Mouse (Mus musculus) limb, embryonic 14.5 days (tissue): ENCODE measurements around the gene Nomo1. TPM values are rescaled to one million over a fixed set of nuclear protein-coding genes. Genes with fewer than 3 reads are reported as not detected.

ENCODE experiments used
- ATAC-seq: fragments of 200-750 bp; cut with Nextera tagmentation; 2 replicates; pipeline ENCODE4 v1.8.0; 2017; ENCODE audit warnings: low read depth, moderate number of reproducible peaks, moderate TSS enrichment; ENCODE audit not compliant: low FRiP score
- DNase-seq: peaks from one replicate; pipeline ENCODE4 v3.0.0-alpha.2; 2015; ENCODE audit warnings: low spot score
- H3K27ac ChIP-seq: fragments of 300-500 bp; sonication (generic); replicated peaks from 2 replicates; pipeline ENCODE4 v1.5.1; 2014; ENCODE audit warnings: low read depth, mild to moderate bottlenecking, low read length, moderate library complexity, mixed read lengths
- H3K27me3 ChIP-seq: fragments of 300-500 bp; sonication (generic); 2 replicates; pipeline ENCODE4 v1.6.1; 2014; ENCODE audit warnings: low read length, mixed read lengths; ENCODE audit not compliant: control insufficient read depth, insufficient read depth
- H3K36me3 ChIP-seq: fragments of 300-500 bp; sonication (generic); 2 replicates; pipeline ENCODE4 v1.6.1; 2014; ENCODE audit warnings: mild to moderate bottlenecking, low read length, moderate library complexity, mixed read lengths; ENCODE audit not compliant: control insufficient read depth, insufficient read depth
- H3K4me1 ChIP-seq: fragments of 300-500 bp; sonication (generic); 2 replicates; pipeline ENCODE4 v1.6.1; 2014; ENCODE audit warnings: antibody characterized with exemption, low read length, mixed read lengths; ENCODE audit not compliant: control insufficient read depth, insufficient read depth
- H3K4me2 ChIP-seq: fragments of 300-500 bp; sonication (generic); replicated peaks from 2 replicates; pipeline ENCODE4 v1.6.1; 2014; ENCODE audit warnings: low read depth, mild to moderate bottlenecking, low read length, moderate library complexity; ENCODE audit not compliant: severe bottlenecking
- H3K4me3 ChIP-seq: fragments of 300-500 bp; sonication (generic); replicated peaks from 2 replicates; pipeline ENCODE4 v1.5.1; 2014; ENCODE audit warnings: low read length
- H3K9ac ChIP-seq: fragments of 300-500 bp; sonication (generic); 2 replicates; pipeline ENCODE4 v1.6.1; 2014; ENCODE audit warnings: mild to moderate bottlenecking, low read depth, low read length, moderate library complexity; ENCODE audit not compliant: severe bottlenecking
- H3K9me3 ChIP-seq: fragments of 300-500 bp; sonication (generic); 2 replicates; pipeline ENCODE4 v1.6.1; 2016; ENCODE audit warnings: low read length; ENCODE audit not compliant: control insufficient read depth
- POLR2A ChIP-seq: fragments of 200-500 bp; IDR thresholded peaks from 2 replicates; pipeline ENCODE4 v1.8.0; 2012; ENCODE audit warnings: inconsistent platforms, mild to moderate bottlenecking, moderate library complexity, borderline replicate concordance; ENCODE audit not compliant: insufficient read depth, insufficient read length; ENCODE audit errors: extremely low read depth
- WGBS: fragments of 180-500 bp; shearing (Covaris S2); extraction: QIAGEN DNeasy Blood & Tissue Kit; methylation state at CpG from one replicate; pipeline ENCODE4 v1.1.7; 2014; 5-methylcytosine and 5-hydroxymethylcytosine counted together
- polyA plus RNA-seq, 2 experiments: library from polyadenylated mRNA; depleted of rRNA in 1 of 2; stranded (reverse) in 1 of 2; unstranded in 1 of 2; fragments of >200 nt; fragmentation: Nextera tagmentation in 1 of 2; extraction: Ambion mirVana in 1 of 2; gene quantifications; 2 replicates each; pipeline versions ENCODE4 v1.2.1 to v1.2.3; 2012 to 2014

Nomo1 gene
- polyA plus RNA-seq, 2 experiments, result 21.2 to 39.5 TPM

DNA sequence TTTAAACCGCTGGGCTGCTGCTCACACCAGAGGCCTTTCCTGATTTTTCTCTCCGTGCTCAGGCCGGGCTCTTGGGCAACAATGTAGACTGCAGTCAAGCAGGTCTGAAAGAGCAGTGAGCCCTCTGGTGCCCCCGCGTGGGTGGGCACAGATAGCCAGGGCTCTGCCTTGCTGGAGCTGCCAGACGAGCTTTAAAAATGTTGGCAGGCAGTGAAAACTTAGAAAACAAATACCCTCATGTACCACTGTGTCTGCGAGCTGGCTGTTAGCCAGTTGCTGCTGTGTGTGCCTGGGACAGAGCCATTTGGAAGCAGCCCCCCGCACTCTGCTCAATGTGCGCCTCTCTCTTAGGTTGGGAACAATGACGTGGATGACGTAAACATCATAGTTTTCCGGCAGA lies 44.2 kb downstream of the Nomo1 start:
- no peak for TF ChIP-seq POLR2A
- Histone ChIP-seq H3K9ac (no peak overlapping the region), H3K36me3 (peaks cover 94% of the 10 kb centered on the region), H3K9me3 (no peaks in the 10 kb centered on the region), H3K4me3 (no peak overlapping the region), H3K27ac (no peak overlapping the region), H3K4me1 (no peaks in the 10 kb centered on the region), H3K4me2 (no peak overlapping the region), H3K27me3 (no peaks in the 10 kb centered on the region)
- ATAC-seq (no peak), DNase-seq (no peak)
- 84% methylated on average over 12 of the region's 12 CpGs for WGBS

DNA sequence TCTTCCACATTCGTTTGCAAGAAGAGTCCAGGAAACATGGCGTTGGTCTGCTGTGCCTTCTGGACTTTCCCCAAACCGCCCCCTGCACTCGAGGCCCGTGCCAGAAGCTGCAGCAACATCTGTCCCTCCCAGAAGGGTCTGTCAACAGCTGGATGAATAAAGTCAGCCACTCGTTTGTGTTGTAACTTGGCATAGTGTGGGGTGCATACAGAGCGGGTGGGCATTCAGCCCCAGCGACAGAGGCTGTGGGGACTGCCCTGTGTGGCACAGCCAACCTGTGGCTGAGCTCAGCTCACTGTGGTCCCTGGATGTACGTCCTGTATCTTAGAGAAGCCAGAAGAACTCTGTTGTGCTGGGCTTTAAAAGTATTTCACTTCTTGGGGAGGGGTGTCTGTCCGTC lies 50.5 kb downstream of the Nomo1 start:
- H3K36me3 ChIP-seq, result peaks cover 57% of the 10 kb centered on the region
- TF ChIP-seq POLR2A, result no peak

DNA sequence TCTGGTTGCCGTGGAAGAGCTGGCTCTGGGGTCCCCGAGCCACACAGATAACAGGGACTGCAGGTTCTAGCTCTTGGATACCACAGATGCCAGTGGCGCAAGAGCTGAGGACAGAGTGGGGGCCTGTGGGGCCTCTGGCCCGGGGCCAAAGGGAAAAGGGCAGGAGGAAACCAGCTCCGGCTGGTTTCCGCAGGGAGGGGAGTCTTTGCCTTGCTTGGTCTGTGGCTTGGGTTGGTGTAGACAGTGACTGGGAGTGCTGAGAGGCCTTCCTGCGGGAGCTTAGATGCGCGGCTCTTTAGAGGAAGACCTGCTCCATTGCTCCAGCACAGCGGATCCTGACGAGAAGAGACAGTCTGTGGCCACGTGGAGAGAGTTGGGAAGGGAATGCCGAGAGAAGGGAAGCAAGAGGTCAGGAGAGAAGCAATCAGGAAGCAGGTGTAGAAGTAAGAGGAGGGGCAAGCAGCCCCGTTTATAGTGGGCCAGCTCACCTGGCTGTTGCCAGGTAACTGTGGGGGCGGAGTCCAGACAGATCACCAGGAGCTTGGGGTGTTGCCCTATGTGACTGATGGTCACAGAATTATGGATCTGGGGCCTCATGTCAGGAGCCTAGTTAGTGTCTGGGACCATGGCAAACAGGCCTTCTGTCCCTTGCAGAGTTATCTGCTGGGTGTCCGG lies 51.5 kb downstream of the Nomo1 start:
- H3K27me3 ChIP-seq, result no peaks in the 10 kb centered on the region
- no peak overlapping the region for H3K4me2 ChIP-seq
- H3K9ac ChIP-seq, result no peak overlapping the region
- H3K9me3 ChIP-seq, result 0 out of 2 replicates have a peak, but pooled peaks cover 3% of the 10 kb centered on the region
- no peak overlapping the region for H3K4me3 ChIP-seq
- DNase-seq (no peak), ATAC-seq (no peak)
- TF ChIP-seq POLR2A, result no peak
- H3K36me3 ChIP-seq, result peaks cover 47% of the 10 kb centered on the region
- 69% methylated on average over 16 of the region's 16 CpGs for WGBS
- H3K27ac ChIP-seq, result no peak overlapping the region
- no peaks in the 10 kb centered on the region for H3K4me1 ChIP-seq

More for the DNA sequence above, 50.5 kb downstream of the Nomo1 start:
- 0 out of 2 replicates have a peak, but pooled peaks cover under 1% of the 10 kb centered on the region for H3K9me3 ChIP-seq
- no peak overlapping the region for H3K4me3 ChIP-seq
- H3K9ac ChIP-seq, result no peak overlapping the region
- no peaks in the 10 kb centered on the region for H3K27me3 ChIP-seq
- no peak overlapping the region for H3K4me2 ChIP-seq
- no peaks in the 10 kb centered on the region for H3K4me1 ChIP-seq
- ATAC-seq (no peak), DNase-seq (no peak)
- no peak overlapping the region for H3K27ac ChIP-seq
- 86% methylated on average over 10 of the region's 10 CpGs for WGBS

- no peak overlapping the region for H3K27ac ChIP-seq
- DNase-seq (no peak), ATAC-seq (no peak)
- no peak overlapping the region for H3K4me3 ChIP-seq
- H3K4me1 ChIP-seq, result no peaks in the 10 kb centered on the region
- no peak overlapping the region for H3K9ac ChIP-seq
- H3K9me3 ChIP-seq, result 0 out of 2 replicates have a peak, but pooled peaks cover 3% of the 10 kb centered on the region
- peaks cover 33% of the 10 kb centered on the region for H3K36me3 ChIP-seq
- no peaks in the 10 kb centered on the region for H3K27me3 ChIP-seq
- 81% methylated on average over 6 of the region's 6 CpGs for WGBS
- H3K4me2 ChIP-seq, result no peak overlapping the region
- no peak for TF ChIP-seq POLR2A
Observed at GRCm38 (mm10) chr7:46086378-46086777, 52.9 kb downstream of the Nomo1 start.

DNA sequence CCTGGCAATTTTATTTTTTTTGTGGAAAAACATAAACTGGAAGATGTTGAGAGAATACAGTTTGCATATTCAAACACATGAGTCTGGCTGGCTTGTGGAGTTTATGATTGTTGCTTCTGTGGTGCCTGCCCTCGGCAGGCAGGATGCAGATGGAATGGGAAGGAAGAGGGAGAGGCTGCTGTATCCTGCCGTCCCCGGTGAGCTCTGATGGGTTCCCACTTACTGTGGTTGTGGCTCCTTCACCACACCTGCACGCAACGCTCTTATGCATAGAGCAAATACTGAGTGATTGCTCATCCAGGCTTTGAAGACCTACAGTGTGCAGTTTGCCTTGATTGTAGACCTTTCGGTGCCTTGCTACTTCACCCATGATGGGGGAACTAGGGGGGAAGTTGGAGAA lies 54.7 kb downstream of the Nomo1 start:
- 91% methylated on average over 6 of the region's 6 CpGs for WGBS
- Histone ChIP-seq H3K4me2 (no peak overlapping the region), H3K4me1 (no peaks in the 10 kb centered on the region), H3K27ac (no peak overlapping the region), H3K9me3 (0 out of 2 replicates have a peak, but pooled peaks cover 3% of the 10 kb centered on the region), H3K4me3 (no peak overlapping the region), H3K27me3 (no peaks in the 10 kb centered on the region), H3K9ac (no peak overlapping the region), H3K36me3 (peaks cover 14% of the 10 kb centered on the region)
- TF ChIP-seq POLR2A, result no peak
- DNase-seq, result no peak
- no peak for ATAC-seq
